Mouse (Mus musculus) lung, embryonic 15.5 days (tissue): ENCODE results near the gene Adamts17. TPM values are rescaled to one million over a fixed set of nuclear protein-coding genes. Genes with fewer than 3 reads are reported as not detected.

ENCODE experiments used
- ATAC-seq: fragments of 200-750 bp; cut with Nextera tagmentation; 2 replicates; pipeline ENCODE4 v1.8.0; 2017; ENCODE audit warnings: moderate number of reproducible peaks, borderline replicate concordance; ENCODE audit not compliant: low FRiP score, low TSS enrichment; ENCODE audit errors: extremely low read depth
- H3K27ac ChIP-seq: fragments of 300-500 bp; sonication (generic); 2 replicates; pipeline ENCODE4 v1.5.1; 2015; ENCODE audit warnings: moderate library complexity, mild to moderate bottlenecking, inconsistent platforms
- H3K27me3 ChIP-seq: fragments of 300-500 bp; sonication (generic); 2 replicates; pipeline ENCODE4 v1.6.1; 2015; ENCODE audit warnings: inconsistent platforms
- H3K36me3 ChIP-seq: fragments of 300-500 bp; sonication (generic); 2 replicates; pipeline ENCODE4 v1.6.1; 2015; ENCODE audit warnings: inconsistent platforms
- H3K4me1 ChIP-seq: fragments of 300-500 bp; sonication (generic); 2 replicates; pipeline ENCODE4 v1.6.1; 2015; ENCODE audit warnings: inconsistent platforms
- H3K4me2 ChIP-seq: fragments of 300-500 bp; sonication (generic); 2 replicates; pipeline ENCODE4 v1.6.1; 2015; ENCODE audit warnings: inconsistent platforms, mild to moderate bottlenecking, moderate library complexity
- H3K4me3 ChIP-seq: fragments of 300-500 bp; sonication (generic); 2 replicates; pipeline ENCODE4 v1.5.1; 2015; ENCODE audit warnings: mild to moderate bottlenecking, inconsistent platforms
- H3K9ac ChIP-seq: fragments of 300-500 bp; sonication (generic); 2 replicates; pipeline ENCODE4 v1.6.1; 2015; ENCODE audit warnings: inconsistent platforms
- H3K9me3 ChIP-seq: fragments of 300-500 bp; sonication (generic); 2 replicates; pipeline ENCODE4 v1.6.1; 2016; ENCODE audit warnings: inconsistent platforms
- WGBS: fragments of 180-500 bp; shearing (Covaris S2); methylation state at CpG from one replicate; pipeline ENCODE4 v1.1.7; 2015; 5-methylcytosine and 5-hydroxymethylcytosine counted together
- polyA plus RNA-seq: library from polyadenylated mRNA; unstranded; fragments of >200 nt; fragmentation: Nextera tagmentation; extraction: Ambion mirVana; gene quantifications from 2 replicates; pipeline ENCODE4 v1.2.1, GENCODE M21; 2015

Adamts17 gene
- polyA plus RNA-seq, 1 experiment from 2014 or later: 13.2 TPM

GRCm38 (mm10) chr7:66812289-66812688, 27.2 kb upstream of the Adamts17 start:
- H3K4me2 ChIP-seq: no peak overlapping the region
- H3K36me3 ChIP-seq: no peaks in the 10 kb centered on the region
- H3K9ac ChIP-seq: no peak overlapping the region
- H3K4me1 ChIP-seq: 0 out of 2 replicates have a peak, but pooled peaks cover 10% of the 10 kb centered on the region
- no peak overlapping the region; the same call in 1 of the 2 replicates for H3K27ac ChIP-seq
- no peak overlapping the region for H3K4me3 ChIP-seq
- 89% methylated on average over 4 of the region's 4 CpGs for WGBS
- ATAC-seq: no peak
- H3K27me3 ChIP-seq: no peaks in the 10 kb centered on the region
- no peaks in the 10 kb centered on the region for H3K9me3 ChIP-seq

- ATAC-seq: no peak
- H3K9ac ChIP-seq: no peak overlapping the region
- WGBS: 47% methylated on average over 9 of the region's 9 CpGs
Measured at GRCm38 (mm10) chr7:66812737-66813136, 26.8 kb upstream of the Adamts17 start.

GRCm38 (mm10) chr7:66813172-66813571, 26.4 kb upstream of the Adamts17 start:
- Histone ChIP-seq H3K27ac (no peak overlapping the region), H3K9me3 (no peaks in the 10 kb centered on the region), H3K4me3 (no peak overlapping the region), H3K27me3 (no peaks in the 10 kb centered on the region), H3K36me3 (no peaks in the 10 kb centered on the region), H3K4me2 (no peak overlapping the region), H3K9ac (no peak overlapping the region), H3K4me1 (0 out of 2 replicates have a peak, but pooled peaks cover 10% of the 10 kb centered on the region)
- WGBS: 72% methylated on average over 1 of the region's 1 CpGs
- no peak for ATAC-seq

More at GRCm38 (mm10) chr7:66812737-66813136, 26.8 kb upstream of the Adamts17 start:
- Histone ChIP-seq H3K4me1 (0 out of 2 replicates have a peak, but pooled peaks cover 10% of the 10 kb centered on the region), H3K4me2 (no peak overlapping the region), H3K36me3 (no peaks in the 10 kb centered on the region), H3K9me3 (no peaks in the 10 kb centered on the region), H3K4me3 (no peak overlapping the region), H3K27me3 (no peaks in the 10 kb centered on the region), H3K27ac (no peak overlapping the region)

GRCm38 (mm10) chr7:66815526-66815925, 24.0 kb upstream of the Adamts17 start:
- no peak overlapping the region for H3K4me2 ChIP-seq
- no peaks in the 10 kb centered on the region for H3K36me3 ChIP-seq
- no peaks in the 10 kb centered on the region for H3K9me3 ChIP-seq
- no peak overlapping the region for H3K9ac ChIP-seq
- no peak overlapping the region for H3K27ac ChIP-seq
- no peak overlapping the region for H3K4me3 ChIP-seq
- H3K4me1 ChIP-seq: 0 out of 2 replicates have a peak, but pooled peaks cover 10% of the 10 kb centered on the region
- ATAC-seq: no peak
- WGBS: 76% methylated on average over 6 of the region's 6 CpGs
- H3K27me3 ChIP-seq: no peaks in the 10 kb centered on the region

- H3K4me3 ChIP-seq: no peak overlapping the region
- no peaks in the 10 kb centered on the region for H3K9me3 ChIP-seq
- no peaks in the 10 kb centered on the region for H3K36me3 ChIP-seq
- no peak for ATAC-seq
- no peak overlapping the region for H3K4me2 ChIP-seq
- H3K27me3 ChIP-seq: no peaks in the 10 kb centered on the region
- 25% methylated on average over 6 of the region's 6 CpGs for WGBS
- no peak overlapping the region for H3K9ac ChIP-seq
- peaks cover 10% of the 10 kb centered on the region for H3K4me1 ChIP-seq
- no peak overlapping the region for H3K27ac ChIP-seq
Measured at GRCm38 (mm10) chr7:66820034-66820433, 19.5 kb upstream of the Adamts17 start.

GRCm38 (mm10) chr7:66830803-66831202, 8.7 kb upstream of the Adamts17 start:
- Histone ChIP-seq H3K27ac (peak overlapping the region; percentile 75), H3K9me3 (no peaks in the 10 kb centered on the region), H3K4me1 (peaks cover 22% of the 10 kb centered on the region), H3K4me3 (no peak overlapping the region), H3K4me2 (peak overlapping the region; percentile 44), H3K9ac (no peak overlapping the region; the same call in 1 of the 2 replicates), H3K36me3 (no peaks in the 10 kb centered on the region), H3K27me3 (no peaks in the 10 kb centered on the region)
- no peak for ATAC-seq
- WGBS: 14% methylated on average over 5 of the region's 5 CpGs

GRCm38 (mm10) chr7:66831295-66831694, 8.2 kb upstream of the Adamts17 start:
- H3K9ac ChIP-seq: no peak overlapping the region; the same call in 1 of the 2 replicates
- no peaks in the 10 kb centered on the region for H3K36me3 ChIP-seq
- H3K4me3 ChIP-seq: no peak overlapping the region
- H3K27me3 ChIP-seq: no peaks in the 10 kb centered on the region
- peak overlapping the region; percentile 44 for H3K4me2 ChIP-seq
- peaks cover 22% of the 10 kb centered on the region for H3K4me1 ChIP-seq
- H3K27ac ChIP-seq: peak overlapping the region; percentile 75
- 9% methylated on average over 5 of the region's 5 CpGs for WGBS
- ATAC-seq: no peak
- H3K9me3 ChIP-seq: no peaks in the 10 kb centered on the region

- WGBS: under 1% methylated on average over 67 of the region's 76 CpGs
- no peaks in the 10 kb centered on the region for H3K9me3 ChIP-seq
- H3K27ac ChIP-seq: peak overlapping the region; percentile 67
- peak overlapping the region; percentile 68 for H3K4me3 ChIP-seq
- no peaks in the 10 kb centered on the region for H3K27me3 ChIP-seq
- ATAC-seq: peak; percentile 9; the same call in 1 of the 2 replicates
- H3K4me1 ChIP-seq: peaks cover 33% of the 10 kb centered on the region
- H3K9ac ChIP-seq: peak overlapping the region; percentile 58
- peak overlapping the region; percentile 100 for H3K4me2 ChIP-seq
- no peaks in the 10 kb centered on the region for H3K36me3 ChIP-seq
Measured at GRCm38 (mm10) chr7:66840008-66840719, 629 bp downstream of the Adamts17 start.

- Histone ChIP-seq H3K4me1 (peaks cover 36% of the 10 kb centered on the region), H3K9me3 (no peaks in the 10 kb centered on the region), H3K9ac (peak overlapping the region; percentile 58; the same call in 1 of the 2 replicates), H3K4me2 (peak overlapping the region; percentile 100), H3K27me3 (no peaks in the 10 kb centered on the region), H3K36me3 (no peaks in the 10 kb centered on the region), H3K4me3 (peak overlapping the region; percentile 68), H3K27ac (peak overlapping the region; percentile 50; the same call in 1 of the 2 replicates)
- WGBS: 63% methylated on average over 7 of the region's 7 CpGs
- ATAC-seq: no peak
Measured at GRCm38 (mm10) chr7:66841165-66841564, 1.6 kb downstream of the Adamts17 start.

GRCm38 (mm10) chr7:66842021-66842420, 2.5 kb downstream of the Adamts17 start:
- WGBS: 24% methylated on average over 10 of the region's 10 CpGs
- H3K9me3 ChIP-seq: no peaks in the 10 kb centered on the region
- H3K4me1 ChIP-seq: peaks cover 36% of the 10 kb centered on the region
- H3K4me3 ChIP-seq: no peak overlapping the region
- peak overlapping the region; percentile 100; the same call in 1 of the 2 replicates for H3K4me2 ChIP-seq
- H3K9ac ChIP-seq: no peak overlapping the region
- H3K27me3 ChIP-seq: no peaks in the 10 kb centered on the region
- peak overlapping the region; percentile 83 for H3K27ac ChIP-seq
- peak; percentile 32; the same call in 1 of the 2 replicates for ATAC-seq
- H3K36me3 ChIP-seq: no peaks in the 10 kb centered on the region

GRCm38 (mm10) chr7:66843846-66844245, 4.3 kb downstream of the Adamts17 start:
- H3K9ac ChIP-seq: no peak overlapping the region
- H3K4me2 ChIP-seq: no peak overlapping the region
- H3K9me3 ChIP-seq: no peaks in the 10 kb centered on the region
- H3K36me3 ChIP-seq: no peaks in the 10 kb centered on the region
- no peak overlapping the region for H3K4me3 ChIP-seq
- peaks cover 36% of the 10 kb centered on the region for H3K4me1 ChIP-seq
- WGBS: 23% methylated on average over 2 of the region's 2 CpGs
- no peak for ATAC-seq
- H3K27ac ChIP-seq: no peak overlapping the region
- no peaks in the 10 kb centered on the region for H3K27me3 ChIP-seq

- ATAC-seq: no peak
- H3K27me3 ChIP-seq: no peaks in the 10 kb centered on the region
- H3K9ac ChIP-seq: no peak overlapping the region
- no peak overlapping the region for H3K4me2 ChIP-seq
- no peaks in the 10 kb centered on the region for H3K9me3 ChIP-seq
- no peaks in the 10 kb centered on the region for H3K36me3 ChIP-seq
- H3K4me1 ChIP-seq: peaks cover 24% of the 10 kb centered on the region
- H3K27ac ChIP-seq: no peak overlapping the region
- no peak overlapping the region for H3K4me3 ChIP-seq
- WGBS: 67% methylated on average over 6 of the region's 6 CpGs
Measured at GRCm38 (mm10) chr7:66846582-66846981, 7.0 kb downstream of the Adamts17 start.
